Mouse (Mus musculus) monocyte, adult 59 days (primary cell): Measurements from ENCODE around the gene G530012D18Rik. TPM values are rescaled to one million over a fixed set of nuclear protein-coding genes. Genes with fewer than 3 reads are reported as not detected.

Source experiments
- total RNA-seq, 2 experiments: library from RNA; stranded (reverse); gene quantifications; one replicate each; pipeline ENCODE4 v1.2.4; 2023

G530012D18Rik gene
- not detected for total RNA-seq

DNA sequence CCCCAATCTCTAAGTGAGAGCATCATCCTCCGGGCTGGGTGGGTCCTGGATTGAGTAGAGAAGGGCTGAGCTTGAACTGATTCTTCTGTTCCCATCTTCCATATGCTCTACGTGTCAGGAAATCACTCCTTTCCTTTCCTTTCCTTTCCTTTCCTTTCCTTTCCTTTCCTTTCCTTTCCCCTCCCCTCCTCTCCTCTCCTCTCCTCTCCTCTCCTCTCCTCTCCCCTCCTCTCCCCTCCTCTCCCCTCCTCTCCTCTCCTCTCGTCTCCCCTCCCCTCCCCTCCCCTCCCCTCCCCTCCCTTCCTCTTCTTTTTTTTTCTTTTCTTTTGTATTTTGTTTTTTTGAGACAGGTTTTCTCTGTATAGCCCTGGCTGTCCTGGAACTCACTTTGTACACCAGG is at the start of gene G530012D18Rik:
Gene G530012D18Rik, plus strand, starts transcription at position 301 of the 400 bp plus-strand sequence.

DNA sequence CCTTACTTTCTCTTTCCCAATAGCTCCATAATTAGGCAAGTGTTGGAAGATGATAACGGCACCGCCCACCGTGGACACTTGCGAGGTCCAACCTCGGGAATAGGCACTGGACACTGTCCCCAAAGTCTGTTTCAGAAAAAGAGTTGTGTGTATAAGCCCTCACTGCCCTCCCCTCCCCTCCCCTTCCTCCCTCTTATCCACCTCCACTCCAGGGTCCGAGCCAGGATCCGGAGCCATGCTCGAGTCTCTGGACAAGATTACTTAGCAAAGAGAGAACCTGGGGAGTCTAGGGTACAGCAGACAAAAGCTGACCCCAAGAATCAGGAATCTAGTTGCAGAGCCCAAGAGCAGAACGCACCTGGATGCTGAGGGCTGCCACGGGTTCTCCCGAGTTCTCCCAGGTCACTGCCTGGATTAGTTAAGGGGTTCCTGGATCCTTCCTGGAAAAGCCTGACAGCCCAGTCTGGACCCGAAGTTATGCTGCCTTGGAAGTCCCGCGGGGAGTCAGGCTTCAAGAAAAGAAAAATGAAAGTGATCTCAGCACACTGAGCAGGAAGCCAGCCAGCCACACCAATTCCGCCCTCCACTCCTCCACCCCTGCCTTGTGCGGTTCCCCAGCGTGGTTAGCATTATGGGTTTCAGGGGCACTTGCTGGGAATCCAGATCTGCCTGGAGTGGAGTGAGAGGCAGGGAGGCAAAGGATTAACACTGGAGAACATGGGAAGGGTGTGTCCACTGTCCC is 23.0 kb downstream of the G530012D18Rik start, which contains the start of gene Sp110:
Gene Sp110, minus strand, starts transcription at position 547 of the 742 bp plus-strand sequence.

DNA sequence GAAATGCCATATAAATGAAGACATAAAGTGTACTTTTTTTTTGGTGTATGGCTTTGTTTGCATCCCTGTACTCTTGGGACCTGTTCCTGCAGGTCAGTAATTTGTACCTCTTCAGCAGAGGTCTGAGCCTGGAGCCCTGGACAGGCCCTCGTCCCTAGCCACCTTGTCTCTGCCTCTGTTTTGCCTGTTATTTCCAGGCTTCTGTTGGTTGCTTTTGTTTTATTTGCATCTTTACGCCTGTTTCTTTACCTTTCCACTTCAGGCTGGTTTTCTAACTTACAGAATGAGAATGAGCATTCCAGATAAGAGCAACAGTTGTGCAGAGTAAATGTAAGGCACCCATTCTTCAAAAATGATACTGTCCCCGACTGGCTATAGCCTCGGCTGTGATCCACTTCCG is 24.6 kb downstream of the G530012D18Rik start, which contains the start of gene Sp140:
Gene Sp140, plus strand, starts transcription at position 301 of the 400 bp plus-strand sequence.

Other genes starting within 250 kb of the G530012D18Rik start
- 10 to 100 TPM; 73.8 to 81.3 TPM for gene Sp110, start 23.1 kb downstream of the G530012D18Rik start, total RNA-seq
- 100 to 1,000 TPM in 1 of 2 experiments, 10 to 100 TPM in 1; 98.1 to 108 TPM for gene Sp140, start 24.7 kb downstream of the G530012D18Rik start, total RNA-seq
- gene Sp100, start 74.3 kb downstream of the G530012D18Rik start, total RNA-seq = 100 to 1,000 TPM; 283 to 321 TPM
- 10 to 100 TPM; 39.6 to 40.5 TPM for gene A630001G21Rik, start 203.0 kb downstream of the G530012D18Rik start, total RNA-seq
- 100 to 1,000 TPM in 1 of 2 experiments, 10 to 100 TPM in 1; 95.7 to 101 TPM for gene Cab39, start 217.8 kb downstream of the G530012D18Rik start, total RNA-seq